Comparison of ENCODE assay signal across 12 mouse cellular contexts in genomic region chr13:99125946-99126345, GRCm38 (mm10). TPM values are rescaled to one million over a fixed set of nuclear protein-coding genes. Genes with fewer than 3 reads are reported as not detected.
DNase-seq lines count a peak whose midpoint lies in the region; ATAC-seq and TF ChIP-seq lines count a peak whose summit lies in the region.
"Had no signal": no experiment of that assay in that cellular context is flagged by ENCODE, and none has a peak within 500 bp of the region (broad histone marks: within the 10 kb centered on the region; RNA-seq: fewer than 3 reads in every experiment).

No protein-coding gene starts in this region.

- H3K9me3 ChIP-seq in heart, embryonic 10.5 days: no peaks in the 10 kb centered on the region
- H3K9me3 ChIP-seq in lung, embryonic 14.5 days (ENCODE audit: low read depth, low read length): no peaks in the 10 kb centered on the region
- H3K9me3 ChIP-seq: embryonic facial prominence, embryonic 12.5 days had no signal

- no peak overlapping the region for H3K27ac ChIP-seq in heart, embryonic 10.5 days
- H3K27ac ChIP-seq in lung, embryonic 14.5 days (ENCODE audit: low read depth): no peak overlapping the region
- H3K27ac ChIP-seq: embryonic facial prominence, embryonic 12.5 days; hindbrain, embryonic 10.5 days had no signal

- intact Hi-C loops in gastrocnemius, postnatal 14 days (cut with DNase I; ENCODE audit: low total_unique reads): no loop called here

- no peak overlapping the region for H3K9ac ChIP-seq in lung, embryonic 14.5 days
- H3K9ac ChIP-seq: embryonic facial prominence, embryonic 12.5 days had no signal

- peak; percentile 74 for DNase-seq in heart, adult 11 months
- no peak for DNase-seq in heart, embryonic 10.5 days (ENCODE audit: low spot score)
- DNase-seq in lung, embryonic 14.5 days: peak; percentile 43
- DNase-seq in lung, postnatal 25 days (ENCODE audit: low spot score): no peak
- DNase-seq in MEL-GATA-1-ER (ENCODE audit: extremely low read depth, low read depth): peak; percentile 22
- no peak for DNase-seq in frontal cortex, postnatal 14 days (ENCODE audit: low spot score in 2 of 2)
- DNase-seq in gastrocnemius, postnatal 14 days: no peak
- DNase-seq: lung, adult 18-20 months; thymus, postnatal 25 days had no signal

- peak; percentile 50 for TF ChIP-seq CTCF in lung, embryonic 14.5 days (IDR thresholded peaks at IDR 0.05; ENCODE audit: low read depth)

- peaks cover 19% of the 10 kb centered on the region for H3K4me1 ChIP-seq in heart, embryonic 10.5 days
- H3K4me1 ChIP-seq in lung, embryonic 14.5 days (ENCODE audit: insufficient read depth): no peaks in the 10 kb centered on the region

- no peaks in the 10 kb centered on the region for H3K36me3 ChIP-seq in heart, embryonic 10.5 days
- no peaks in the 10 kb centered on the region for H3K36me3 ChIP-seq in lung, embryonic 14.5 days (ENCODE audit: insufficient read depth)
- H3K36me3 ChIP-seq: embryonic facial prominence, embryonic 12.5 days; hindbrain, embryonic 10.5 days had no signal

- no peak overlapping the region for H3K4me3 ChIP-seq in heart, embryonic 10.5 days
- H3K4me3 ChIP-seq in lung, embryonic 14.5 days (ENCODE audit: low read depth, low read length): no peak overlapping the region
- H3K4me3 ChIP-seq: embryonic facial prominence, embryonic 12.5 days; hindbrain, embryonic 10.5 days had no signal

- ATAC-seq in lung, embryonic 14.5 days (ENCODE audit: insufficient read depth): no peak
- 0 out of 2 replicates have a peak, but pooled peaks have one; percentile 33 for ATAC-seq in megakaryocyte-erythroid progenitor cell, adult 5-6 weeks (replicated peaks; ENCODE audit: low FRiP score, low TSS enrichment, poor library complexity, severe bottlenecking)

- no peaks in the 10 kb centered on the region for H3K27me3 ChIP-seq in heart, embryonic 10.5 days (ENCODE audit: insufficient read depth, poor library complexity, severe bottlenecking)
- no peaks in the 10 kb centered on the region for H3K27me3 ChIP-seq in lung, embryonic 14.5 days (ENCODE audit: insufficient read depth, low read length)
- H3K27me3 ChIP-seq: embryonic facial prominence, embryonic 12.5 days had no signal

- no peak overlapping the region for H3K4me2 ChIP-seq in lung, embryonic 14.5 days
- H3K4me2 ChIP-seq: embryonic facial prominence, embryonic 12.5 days had no signal

- WGBS in heart, embryonic 10.5 days: 66% methylated on average over 1 of the region's 1 CpGs
- WGBS in lung, embryonic 14.5 days: 82% methylated on average over 1 of the region's 1 CpGs

RNA-seq across cellular contexts. Expression of gene Zfp366, which starts 58.7 kb away (rescaled TPM):
- polyA plus RNA-seq in heart, embryonic 10.5 days (2016; fragmentation: Nextera tagmentation; extraction: Ambion mirVana): 0.10 and 0.14 TPM in 2 replicates
- polyA plus RNA-seq in lung, embryonic 14.5 days (2014; fragmentation: Nextera tagmentation; extraction: Ambion mirVana): 1.3 and 1.5 TPM in 2 replicates
- total RNA-seq in megakaryocyte-erythroid progenitor cell, adult 5-6 weeks (2014; fragmentation: Nextera tagmentation): not detected in 2 replicates
- 0.47 TPM in 1 of 2 replicates, not detected in the other for total RNA-seq in megakaryocyte-erythroid progenitor cell, adult 5-6 weeks (2017)
- 1 to 10 TPM; 6.0 to 7.4 TPM for total RNA-seq in gastrocnemius, postnatal 14 days (2021)

Comparison
In these comparisons a context has a peak if more than half of its experiments do, and no peak if none do; other contexts are left out.
1. DNase-seq: peak in heart, adult 11 months (single experiment), lung, embryonic 14.5 days (single experiment) and MEL-GATA-1-ER (single experiment); none in heart, embryonic 10.5 days (single experiment), lung, postnatal 25 days (single experiment), frontal cortex, postnatal 14 days (0 of 2) and gastrocnemius, postnatal 14 days (single experiment).
2. RNA of gene Zfp366, which starts 58.7 kb away (total RNA-seq): 6.0 to 7.4 TPM in gastrocnemius, postnatal 14 days; 0.47 TPM in megakaryocyte-erythroid progenitor cell, adult 5-6 weeks; every median in the first group is over 4 times any median in the second.